Mouse (Mus musculus): ENCODE measurements around the gene Lrfn1. TPM values are rescaled to one million over a fixed set of nuclear protein-coding genes. Genes with fewer than 3 reads are reported as not detected.

Lrfn1 gene
- 0.18 TPM for polyA plus RNA-seq (2017; shearing (Covaris generic))

DNA sequence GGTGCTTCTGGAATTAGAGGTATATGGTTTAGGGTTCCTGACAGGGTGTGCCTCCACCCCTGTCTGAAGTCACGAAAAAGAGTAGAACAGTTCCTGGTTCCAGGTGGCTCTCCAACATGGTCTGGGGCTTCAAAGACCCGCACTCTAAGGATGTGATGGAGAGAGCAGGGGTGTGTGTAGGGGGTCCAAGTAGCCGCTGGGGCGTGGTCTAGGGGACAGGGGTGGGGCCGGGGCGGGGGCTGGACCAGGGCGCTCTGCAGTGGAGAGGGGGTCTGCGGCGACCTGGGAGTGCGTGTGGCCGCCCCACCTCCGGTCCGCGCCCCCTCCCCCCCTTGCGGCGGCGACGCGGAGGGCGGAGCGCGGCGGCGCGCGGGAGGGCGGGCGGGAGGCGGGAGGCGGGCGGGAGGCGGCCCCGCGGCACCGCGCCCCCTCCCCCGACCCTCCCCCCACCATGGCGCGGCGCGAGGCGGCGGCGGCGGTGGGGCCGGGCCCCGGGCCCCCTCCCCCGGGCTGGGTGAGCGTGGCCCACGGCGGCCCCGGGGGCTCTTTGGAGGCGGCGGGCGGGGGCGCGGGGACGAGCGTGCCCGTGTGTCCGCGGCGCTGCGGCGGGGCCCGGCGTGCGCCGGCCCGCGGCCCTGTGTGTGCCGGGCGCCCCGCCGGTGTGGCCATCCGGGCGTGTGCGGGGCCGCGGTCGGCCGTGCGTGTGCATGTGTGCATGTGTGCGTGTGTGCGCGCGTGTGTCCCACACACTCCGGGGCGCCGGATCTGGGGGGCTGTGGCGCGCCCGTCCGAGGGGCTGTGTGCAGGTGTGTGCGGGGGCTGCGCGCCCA is at the start of gene Lrfn1:
Gene Lrfn1 (plus strand): TSS at position 450 of the 830 bp plus-strand sequence.

DNA sequence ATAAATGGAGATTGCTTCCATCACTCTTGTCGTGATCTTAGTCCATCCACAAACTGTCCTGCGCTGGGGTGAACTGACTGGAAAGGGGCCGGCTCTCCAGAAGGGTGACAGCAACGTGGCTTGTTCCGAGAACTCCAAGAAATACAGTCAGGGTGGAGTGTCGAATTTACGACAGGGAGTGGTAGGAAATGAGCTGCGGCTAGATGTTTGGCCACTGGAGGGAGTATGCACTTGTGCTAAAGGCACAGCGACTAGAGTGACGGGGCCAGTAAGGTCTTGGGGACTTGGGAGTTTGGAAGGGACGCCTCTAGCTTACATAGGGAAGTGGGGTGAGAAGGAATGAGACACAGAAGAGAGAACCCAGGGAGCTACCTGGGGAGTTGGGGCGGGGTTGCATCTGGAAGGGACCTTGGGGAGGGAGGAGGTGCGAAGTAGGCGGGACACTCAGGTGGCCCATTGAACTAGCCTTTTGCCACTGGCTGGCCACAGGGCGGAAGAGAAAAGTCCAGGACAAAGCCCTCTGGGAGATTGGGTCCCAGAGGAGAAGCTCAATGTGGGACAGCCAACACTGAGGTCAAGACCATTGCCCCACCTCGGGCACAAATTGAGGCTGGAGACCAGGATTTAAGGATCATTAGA is 14.7 kb upstream of the Lrfn1 start, which contains the start of gene Gmfg:
Gene Gmfg (plus strand): TSS at position 516 of the 639 bp plus-strand sequence.

DNA sequence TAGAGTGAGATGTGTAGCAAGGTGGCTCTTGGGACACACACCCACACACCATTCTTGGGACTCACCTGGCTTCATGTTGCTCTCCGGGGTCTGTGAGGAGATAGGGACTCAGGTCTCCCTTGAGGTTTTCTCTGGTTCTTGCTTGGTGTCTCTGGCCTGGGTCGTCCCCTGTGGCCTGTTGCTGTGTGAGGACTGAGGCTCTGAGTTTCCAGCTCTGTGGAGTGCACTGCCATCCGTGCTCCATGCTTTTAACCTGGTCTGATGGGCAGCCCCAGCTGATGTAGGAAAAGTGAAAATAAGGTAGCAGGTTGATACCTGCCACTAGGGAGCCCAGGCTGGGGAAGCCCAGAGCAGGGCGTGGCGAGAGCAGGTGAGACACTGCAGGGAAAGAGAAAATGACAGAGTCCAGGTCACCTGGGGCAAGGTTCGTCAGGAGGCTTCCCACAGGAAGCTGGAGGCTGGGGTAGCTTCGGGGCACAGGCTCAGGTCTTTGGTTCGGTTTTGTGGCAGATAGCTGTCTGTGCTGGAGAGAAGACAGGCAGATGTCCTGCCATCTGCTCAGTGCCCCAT is 58.7 kb downstream of the Lrfn1 start, which contains the start of gene Ifnl2:
Gene Ifnl2 (minus strand): TSS at position 51 of the 570 bp plus-strand sequence.

Other genes starting within 250 kb of the Lrfn1 start
- gene Eid2, start 184.1 kb upstream of the Lrfn1 start, polyA plus RNA-seq (2017; shearing (Covaris generic)): 0.56 TPM
- 2.3 TPM for gene Eid2b, start 174.2 kb upstream of the Lrfn1 start, polyA plus RNA-seq (2017; shearing (Covaris generic))
- gene Selenov, start 160.8 kb upstream of the Lrfn1 start, polyA plus RNA-seq (2017; shearing (Covaris generic)): not detected
- gene Dll3, start 149.7 kb upstream of the Lrfn1 start, polyA plus RNA-seq (2017; shearing (Covaris generic)): not detected
- gene Timm50, start 139.9 kb upstream of the Lrfn1 start, polyA plus RNA-seq (2017; shearing (Covaris generic)): 64.4 TPM
- gene Supt5, start 113.2 kb upstream of the Lrfn1 start, polyA plus RNA-seq (2017; shearing (Covaris generic)): 240 TPM
- gene Rps16, start 101.3 kb upstream of the Lrfn1 start, polyA plus RNA-seq (2017; shearing (Covaris generic)): 722 TPM
- 93.4 TPM for gene Plekhg2, start 79.4 kb upstream of the Lrfn1 start, polyA plus RNA-seq (2017; shearing (Covaris generic))
- 224 TPM for gene Zfp36, start 71.7 kb upstream of the Lrfn1 start, polyA plus RNA-seq (2017; shearing (Covaris generic))
- gene Med29, start 59.3 kb upstream of the Lrfn1 start, polyA plus RNA-seq (2017; shearing (Covaris generic)): 27.9 TPM
- 118 TPM for gene Paf1, start 59.0 kb upstream of the Lrfn1 start, polyA plus RNA-seq (2017; shearing (Covaris generic))
- 393 TPM for gene Gmfg, start 14.5 kb upstream of the Lrfn1 start, polyA plus RNA-seq (2017; shearing (Covaris generic))
- not detected for gene Ifnl2, start 58.5 kb downstream of the Lrfn1 start, polyA plus RNA-seq (2017; shearing (Covaris generic))
- gene Ifnl3, start 70.9 kb downstream of the Lrfn1 start, polyA plus RNA-seq (2017; shearing (Covaris generic)): not detected
- not detected for gene Sycn, start 88.9 kb downstream of the Lrfn1 start, polyA plus RNA-seq (2017; shearing (Covaris generic))
- not detected for gene Nccrp1, start 95.3 kb downstream of the Lrfn1 start, polyA plus RNA-seq (2017; shearing (Covaris generic))
- gene Samd4b, start 146.2 kb downstream of the Lrfn1 start, polyA plus RNA-seq (2017; shearing (Covaris generic)): 5.2 TPM
- 7.0 TPM for gene Pak4, start 146.2 kb downstream of the Lrfn1 start, polyA plus RNA-seq (2017; shearing (Covaris generic))
- gene Acp7, start 179.4 kb downstream of the Lrfn1 start, polyA plus RNA-seq (2017; shearing (Covaris generic)): not detected
- gene Fbxo27, start 240.9 kb downstream of the Lrfn1 start, polyA plus RNA-seq (2017; shearing (Covaris generic)): 4.3 TPM